Mouse (Mus musculus): Measurements from ENCODE around the gene Six5. TPM values are rescaled to one million over a fixed set of nuclear protein-coding genes. Genes with fewer than 3 reads are reported as not detected.

Gene Six5
- polyA plus RNA-seq (2011; ENCODE audit: insufficient read length, low read depth, missing spikeins): 7.4 and 11.4 TPM in 2 replicates

GRCm38 (mm10) chr7:19094471-19094825, at the start of gene Six5:
Six5 (plus strand) TSS chr7:19094594.
- H3K4me1 ChIP-seq (ENCODE audit: control insufficient read depth, insufficient read depth, low read length): 0 out of 2 replicates have a peak, but pooled peaks cover 2% of the 10 kb centered on the region
- no peak for TF ChIP-seq CTCF (IDR thresholded peaks at IDR 0.05; ENCODE audit: borderline replicate concordance, insufficient read depth, low read length)
- TF ChIP-seq POLR2A (IDR thresholded peaks at IDR 0.05; ENCODE audit: low read depth, low read length): no peak
- H3K27ac ChIP-seq (ENCODE audit: insufficient read depth, low read length): peak within 1 kb of the TSS; percentile 97
- H3K4me3 ChIP-seq (ENCODE audit: insufficient read depth, low read length): peak within 1 kb of the TSS; percentile 56

GRCm38 (mm10) chr7:19044616-19045015, 49.8 kb upstream of the Six5 start:
- Histone ChIP-seq H3K4me3 (ENCODE audit: insufficient read depth, low read length) (no peak overlapping the region), H3K27ac (ENCODE audit: insufficient read depth, low read length) (no peak overlapping the region), H3K4me1 (ENCODE audit: control insufficient read depth, insufficient read depth, low read length) (no peaks in the 10 kb centered on the region)
- TF ChIP-seq POLR2A (IDR thresholded peaks at IDR 0.05; ENCODE audit: low read depth, low read length) (no peak), CTCF (IDR thresholded peaks at IDR 0.05; ENCODE audit: borderline replicate concordance, insufficient read depth, low read length) (no peak)

- Histone ChIP-seq H3K4me1 (ENCODE audit: control insufficient read depth, insufficient read depth, low read length) (no peaks in the 10 kb centered on the region), H3K4me3 (ENCODE audit: insufficient read depth, low read length) (no peak overlapping the region), H3K27ac (ENCODE audit: insufficient read depth, low read length) (no peak overlapping the region)
- TF ChIP-seq POLR2A (IDR thresholded peaks at IDR 0.05; ENCODE audit: low read depth, low read length) (no peak), CTCF (IDR thresholded peaks at IDR 0.05; ENCODE audit: borderline replicate concordance, insufficient read depth, low read length) (no peak)
Observed at GRCm38 (mm10) chr7:19046286-19047069, 47.9 kb upstream of the Six5 start.

- Histone ChIP-seq H3K4me1 (ENCODE audit: control insufficient read depth, insufficient read depth, low read length) (no peaks in the 10 kb centered on the region), H3K27ac (ENCODE audit: insufficient read depth, low read length) (no peak overlapping the region), H3K4me3 (ENCODE audit: insufficient read depth, low read length) (no peak overlapping the region)
- TF ChIP-seq POLR2A (IDR thresholded peaks at IDR 0.05; ENCODE audit: low read depth, low read length) (no peak), CTCF (IDR thresholded peaks at IDR 0.05; ENCODE audit: borderline replicate concordance, insufficient read depth, low read length) (no peak)
Observed at GRCm38 (mm10) chr7:19048006-19048527, 46.3 kb upstream of the Six5 start.

GRCm38 (mm10) chr7:19049252-19049651, 45.1 kb upstream of the Six5 start:
- Histone ChIP-seq H3K4me1 (ENCODE audit: control insufficient read depth, insufficient read depth, low read length) (no peaks in the 10 kb centered on the region), H3K4me3 (ENCODE audit: insufficient read depth, low read length) (no peak overlapping the region), H3K27ac (ENCODE audit: insufficient read depth, low read length) (no peak overlapping the region)
- TF ChIP-seq CTCF (IDR thresholded peaks at IDR 0.05; ENCODE audit: borderline replicate concordance, insufficient read depth, low read length) (no peak), POLR2A (IDR thresholded peaks at IDR 0.05; ENCODE audit: low read depth, low read length) (no peak)

GRCm38 (mm10) chr7:19050172-19050571, 44.2 kb upstream of the Six5 start:
- Histone ChIP-seq H3K4me1 (ENCODE audit: control insufficient read depth, insufficient read depth, low read length) (no peaks in the 10 kb centered on the region), H3K27ac (ENCODE audit: insufficient read depth, low read length) (no peak overlapping the region), H3K4me3 (ENCODE audit: insufficient read depth, low read length) (no peak overlapping the region)
- no peak for TF ChIP-seq CTCF (IDR thresholded peaks at IDR 0.05; ENCODE audit: borderline replicate concordance, insufficient read depth, low read length)
- no peak for TF ChIP-seq POLR2A (IDR thresholded peaks at IDR 0.05; ENCODE audit: low read depth, low read length)

- Histone ChIP-seq H3K4me1 (ENCODE audit: control insufficient read depth, insufficient read depth, low read length) (no peaks in the 10 kb centered on the region), H3K27ac (ENCODE audit: insufficient read depth, low read length) (no peak overlapping the region), H3K4me3 (ENCODE audit: insufficient read depth, low read length) (no peak overlapping the region)
- no peak for TF ChIP-seq CTCF (IDR thresholded peaks at IDR 0.05; ENCODE audit: borderline replicate concordance, insufficient read depth, low read length)
Observed at GRCm38 (mm10) chr7:19051161-19051560, 43.2 kb upstream of the Six5 start.

GRCm38 (mm10) chr7:19052345-19053135, 41.9 kb upstream of the Six5 start:
- Histone ChIP-seq H3K4me3 (ENCODE audit: insufficient read depth, low read length) (no peak overlapping the region), H3K27ac (ENCODE audit: insufficient read depth, low read length) (no peak overlapping the region), H3K4me1 (ENCODE audit: control insufficient read depth, insufficient read depth, low read length) (no peaks in the 10 kb centered on the region)
- no peak for TF ChIP-seq POLR2A (IDR thresholded peaks at IDR 0.05; ENCODE audit: low read depth, low read length)
- TF ChIP-seq CTCF (IDR thresholded peaks at IDR 0.05; ENCODE audit: borderline replicate concordance, insufficient read depth, low read length): no peak

- no peak overlapping the region for H3K4me3 ChIP-seq (ENCODE audit: insufficient read depth, low read length)
- H3K27ac ChIP-seq (ENCODE audit: insufficient read depth, low read length): no peak overlapping the region
- no peaks in the 10 kb centered on the region for H3K4me1 ChIP-seq (ENCODE audit: control insufficient read depth, insufficient read depth, low read length)
- TF ChIP-seq POLR2A (IDR thresholded peaks at IDR 0.05; ENCODE audit: low read depth, low read length): no peak
- TF ChIP-seq CTCF (IDR thresholded peaks at IDR 0.05; ENCODE audit: borderline replicate concordance, insufficient read depth, low read length): no peak
Observed at GRCm38 (mm10) chr7:19053136-19053532, 41.3 kb upstream of the Six5 start.
